Mouse (Mus musculus): ENCODE measurements around the gene Pias3. TPM values are rescaled to one million over a fixed set of nuclear protein-coding genes. Genes with fewer than 3 reads are reported as not detected.
A peak's percentile ranks its signal among the peaks of the same experiment; 100 is the strongest.

Pias3 gene
- total and polyA plus RNA-seq, 2 experiments from 2014 or later = 46.0 to 49.7 TPM

DNA sequence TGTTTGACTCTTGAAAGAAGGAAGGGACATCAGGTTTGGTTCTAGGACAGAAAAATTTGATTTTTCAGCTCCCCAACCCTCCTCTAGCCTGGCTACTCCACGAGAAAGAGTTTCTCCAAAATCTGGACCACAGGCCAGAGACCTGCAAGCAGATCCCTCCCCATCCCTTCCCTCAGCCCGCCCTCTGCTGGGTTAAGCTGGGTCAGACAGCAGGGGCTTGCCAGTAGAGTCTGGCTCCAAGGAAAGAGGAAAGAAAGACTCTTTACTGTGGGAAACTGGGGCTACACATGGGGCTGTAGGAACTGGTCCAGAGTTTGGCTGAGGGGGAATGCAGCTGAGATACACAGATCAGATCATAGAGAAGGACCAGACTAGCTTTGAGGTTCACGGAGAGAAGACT, 3.7 kb upstream of the Pias3 start:
- WGBS = 13% methylated on average over 3 of the region's 3 CpGs
- H3K27ac ChIP-seq (ENCODE audit: low read depth, low read length) = no peak overlapping the region
- H3K27me3 ChIP-seq (ENCODE audit: insufficient read depth, low read length) = no peaks in the 10 kb centered on the region
- DNase-seq (ENCODE audit: low spot score) (peak; percentile 43), ATAC-seq (ENCODE audit: low FRiP score) (no peak)
- H3K4me3 ChIP-seq (ENCODE audit: low read depth, low read length) = no peak overlapping the region
- no peaks in the 10 kb centered on the region for H3K4me1 ChIP-seq (ENCODE audit: insufficient read depth, low read length)
- H3K9ac ChIP-seq (replicated peaks; ENCODE audit: low read length, poor library complexity, severe bottlenecking) = no peak overlapping the region
- no peaks in the 10 kb centered on the region for H3K9me3 ChIP-seq (ENCODE audit: low read length)
- peak; percentile 61 for TF ChIP-seq CTCF (IDR thresholded peaks at IDR 0.05)
- H3K4me2 ChIP-seq (ENCODE audit: low read depth, low read length, poor library complexity, severe bottlenecking) = no peak overlapping the region
- no peaks in the 10 kb centered on the region for H3K36me3 ChIP-seq (ENCODE audit: insufficient read depth, low read length)

DNA sequence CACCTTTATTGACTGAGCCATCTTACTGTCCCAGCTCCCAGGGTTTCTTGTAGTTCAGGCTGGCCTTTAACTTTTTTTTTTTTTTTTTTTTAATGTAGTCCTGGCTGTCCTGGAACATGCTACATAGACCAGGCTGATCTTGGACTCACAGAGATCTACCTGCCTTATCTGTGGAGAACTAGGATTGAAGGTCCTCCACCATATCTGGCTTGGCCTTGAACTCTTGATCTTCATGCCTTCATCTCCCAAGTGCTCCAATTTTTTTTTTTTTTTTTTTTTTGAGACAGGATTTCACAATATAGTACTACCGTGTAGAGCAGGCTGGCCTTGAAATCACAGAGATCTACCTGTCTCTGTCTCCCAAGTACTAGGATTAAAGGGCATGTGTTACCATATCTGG, 2.6 kb upstream of the Pias3 start:
- no peak overlapping the region for H3K4me3 ChIP-seq (ENCODE audit: low read depth, low read length)
- no peak for TF ChIP-seq CTCF (IDR thresholded peaks at IDR 0.05)
- no peak overlapping the region for H3K27ac ChIP-seq (ENCODE audit: low read depth, low read length)
- H3K4me1 ChIP-seq (ENCODE audit: insufficient read depth, low read length) = peaks cover 4% of the 10 kb centered on the region; the same call in 1 of the 2 replicates
- no peak overlapping the region for H3K4me2 ChIP-seq (ENCODE audit: low read depth, low read length, poor library complexity, severe bottlenecking)
- no peak overlapping the region for H3K9ac ChIP-seq (replicated peaks; ENCODE audit: low read length, poor library complexity, severe bottlenecking)
- H3K36me3 ChIP-seq (ENCODE audit: insufficient read depth, low read length) = no peaks in the 10 kb centered on the region
- no peaks in the 10 kb centered on the region for H3K27me3 ChIP-seq (ENCODE audit: insufficient read depth, low read length)
- WGBS = 86% methylated on average over 1 of the region's 1 CpGs
- DNase-seq (ENCODE audit: low spot score) (no peak), ATAC-seq (ENCODE audit: low FRiP score) (no peak)
- H3K9me3 ChIP-seq (ENCODE audit: low read length) = no peaks in the 10 kb centered on the region

DNA sequence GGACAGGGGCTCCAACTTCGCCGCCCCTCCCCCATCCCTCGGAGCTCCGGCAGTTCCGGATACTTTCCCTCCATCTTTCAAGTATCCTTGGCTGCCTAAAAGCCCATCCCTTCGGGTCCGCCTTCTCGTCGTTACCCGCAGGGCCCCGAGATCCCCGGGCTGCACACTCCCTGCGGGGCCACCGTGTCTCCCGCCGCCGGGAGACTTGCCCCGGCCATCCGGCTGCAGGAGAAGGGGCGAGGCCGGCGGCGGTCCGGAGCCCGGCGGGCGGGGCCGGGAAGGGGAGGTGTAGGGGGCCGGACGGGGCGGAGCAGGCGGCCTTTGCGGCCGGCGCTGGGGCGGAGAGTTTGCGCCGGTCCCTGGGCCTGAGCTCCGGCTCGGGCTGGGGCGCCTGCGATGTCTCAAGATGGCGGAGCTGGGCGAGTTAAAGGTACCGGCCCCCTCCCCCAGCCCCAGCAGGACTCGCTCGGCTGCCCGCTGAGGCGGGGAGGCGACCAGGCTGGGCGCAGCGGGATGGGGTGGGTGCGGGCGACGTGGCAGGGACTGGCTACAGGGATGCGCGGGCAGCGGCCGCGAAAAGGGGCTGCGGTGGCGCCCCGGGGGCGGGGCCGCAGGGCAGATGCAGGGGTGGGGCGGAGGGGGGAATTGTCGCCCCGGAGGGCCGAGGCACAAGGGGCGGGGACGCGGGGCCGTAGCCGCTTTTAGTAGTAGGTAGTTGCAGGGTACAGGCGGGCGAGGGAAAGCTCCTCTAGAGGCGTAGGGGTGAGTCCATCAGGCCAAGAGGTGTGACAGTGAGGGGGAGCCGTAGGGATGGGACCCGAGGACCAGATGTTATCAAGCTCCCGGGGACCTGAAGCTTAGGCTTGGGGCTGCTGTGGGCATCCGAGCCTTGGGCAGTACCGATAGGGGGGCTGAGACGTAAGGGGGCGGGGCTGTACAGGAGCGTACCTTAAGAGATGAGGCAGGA, 865 bp downstream of the Pias3 start:
- H3K4me1 ChIP-seq (ENCODE audit: insufficient read depth, low read length) = peaks cover 4% of the 10 kb centered on the region; the same call in 1 of the 2 replicates
- H3K36me3 ChIP-seq (ENCODE audit: insufficient read depth, low read length) = peaks cover 13% of the 10 kb centered on the region
- no peaks in the 10 kb centered on the region for H3K27me3 ChIP-seq (ENCODE audit: insufficient read depth, low read length)
- DNase-seq (ENCODE audit: low spot score) (peak; percentile 91), ATAC-seq (ENCODE audit: low FRiP score) (peak; percentile 92)
- H3K9ac ChIP-seq (replicated peaks; ENCODE audit: low read length, poor library complexity, severe bottlenecking) = peak overlapping the region; percentile 81
- peak overlapping the region; percentile 78 for H3K27ac ChIP-seq (ENCODE audit: low read depth, low read length)
- H3K4me2 ChIP-seq (ENCODE audit: low read depth, low read length, poor library complexity, severe bottlenecking) = peak overlapping the region; percentile 86
- H3K9me3 ChIP-seq (ENCODE audit: low read length) = no peaks in the 10 kb centered on the region
- no peak for TF ChIP-seq CTCF (IDR thresholded peaks at IDR 0.05)
- H3K4me3 ChIP-seq (ENCODE audit: low read depth, low read length) = peak overlapping the region; percentile 94
- WGBS = under 1% methylated on average over 79 of the region's 85 CpGs

- Histone ChIP-seq H3K4me1 (ENCODE audit: insufficient read depth, low read length) (peaks cover 4% of the 10 kb centered on the region; the same call in 1 of the 2 replicates), H3K4me2 (ENCODE audit: low read depth, low read length, poor library complexity, severe bottlenecking) (no peak overlapping the region), H3K27ac (ENCODE audit: low read depth, low read length) (no peak overlapping the region), H3K4me3 (ENCODE audit: low read depth, low read length) (no peak overlapping the region), H3K36me3 (ENCODE audit: insufficient read depth, low read length) (peaks cover 29% of the 10 kb centered on the region), H3K9me3 (ENCODE audit: low read length) (no peaks in the 10 kb centered on the region), H3K27me3 (ENCODE audit: insufficient read depth, low read length) (no peaks in the 10 kb centered on the region), H3K9ac (replicated peaks; ENCODE audit: low read length, poor library complexity, severe bottlenecking) (no peak overlapping the region)
- peak; percentile 30; the same call in 1 of the 2 replicates for TF ChIP-seq CTCF (IDR thresholded peaks at IDR 0.05)
- ATAC-seq (ENCODE audit: low FRiP score) (no peak), DNase-seq (ENCODE audit: low spot score) (no peak)
- WGBS = 57% methylated on average over 19 of the region's 19 CpGs
Observed at GRCm38 (mm10) chr3:96698993-96699690, 3.0 kb downstream of the Pias3 start.

GRCm38 (mm10) chr3:96700376-96700775, 4.2 kb downstream of the Pias3 start:
- Histone ChIP-seq H3K4me2 (ENCODE audit: low read depth, low read length, poor library complexity, severe bottlenecking) (no peak overlapping the region), H3K9ac (replicated peaks; ENCODE audit: low read length, poor library complexity, severe bottlenecking) (no peak overlapping the region), H3K4me3 (ENCODE audit: low read depth, low read length) (no peak overlapping the region), H3K4me1 (ENCODE audit: insufficient read depth, low read length) (peaks cover 4% of the 10 kb centered on the region; the same call in 1 of the 2 replicates), H3K27ac (ENCODE audit: low read depth, low read length) (no peak overlapping the region), H3K36me3 (ENCODE audit: insufficient read depth, low read length) (peaks cover 41% of the 10 kb centered on the region), H3K9me3 (ENCODE audit: low read length) (no peaks in the 10 kb centered on the region), H3K27me3 (ENCODE audit: insufficient read depth, low read length) (no peaks in the 10 kb centered on the region)
- 56% methylated on average over 7 of the region's 7 CpGs for WGBS
- ATAC-seq (ENCODE audit: low FRiP score) (no peak), DNase-seq (ENCODE audit: low spot score) (peak; percentile 32)
- TF ChIP-seq CTCF (IDR thresholded peaks at IDR 0.05) = peak; percentile 63
